In the genomic region with DNA sequence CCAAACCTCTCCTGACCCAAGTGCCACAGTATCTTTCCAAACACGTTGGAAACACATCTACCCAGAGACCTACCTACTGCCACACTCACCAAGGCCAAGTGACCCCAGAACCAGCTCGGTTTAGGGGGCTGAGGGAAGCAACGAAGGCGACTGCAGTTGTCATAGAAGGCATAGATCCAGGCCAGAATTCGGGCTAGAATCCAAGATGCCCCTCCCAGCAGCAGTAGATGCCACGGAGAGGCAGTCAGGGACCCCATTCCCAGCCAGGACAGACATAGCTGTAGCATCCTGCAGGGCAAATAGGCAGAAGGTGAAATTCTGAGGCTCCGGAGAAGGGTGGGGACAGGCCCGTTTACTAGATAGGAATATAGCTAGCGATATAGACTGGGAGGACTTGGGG, we compare ENCODE assay signal across 8 mouse cellular contexts. TPM values are rescaled to one million over a fixed set of nuclear protein-coding genes. Genes with fewer than 3 reads are reported as not detected.
DNase-seq lines count a peak whose midpoint lies in the region; ATAC-seq lines count a peak whose summit lies in the region.

No protein-coding gene starts in this region.

- ATAC-seq in limb, embryonic 12.5 days (ENCODE audit: insufficient number of reproducible peaks, insufficient read depth, low FRiP score, low TSS enrichment, low read depth), result no peak
- no peak for ATAC-seq in midbrain, embryonic 16.5 days

- H3K4me1 ChIP-seq in forebrain, embryonic 10.5 days, result peaks cover 8% of the 10 kb centered on the region
- H3K4me1 ChIP-seq in limb, embryonic 12.5 days (replicated peaks), result peaks cover 7% of the 10 kb centered on the region
- H3K4me1 ChIP-seq in midbrain, embryonic 16.5 days (ENCODE audit: control insufficient read depth, insufficient read depth, low read length), result no peaks in the 10 kb centered on the region; the same call in 1 of the 2 replicates

- H3K36me3 ChIP-seq in forebrain, embryonic 10.5 days (replicated peaks), result no peaks in the 10 kb centered on the region
- H3K36me3 ChIP-seq in limb, embryonic 12.5 days, result no peaks in the 10 kb centered on the region
- H3K36me3 ChIP-seq in midbrain, embryonic 16.5 days (ENCODE audit: control insufficient read depth, insufficient read depth, low read length), result no peaks in the 10 kb centered on the region

- H3K4me3 ChIP-seq in forebrain, embryonic 10.5 days, result peak overlapping the region; percentile 43
- peak overlapping the region; percentile 42 for H3K4me3 ChIP-seq in limb, embryonic 12.5 days (replicated peaks)
- H3K4me3 ChIP-seq in midbrain, embryonic 16.5 days (ENCODE audit: low read depth, low read length), result peak overlapping the region; percentile 42

- DNase-seq in right cerebral cortex, postnatal 4 days, result peak; percentile 2
- DNase-seq in right cerebral cortex, postnatal 25 days, result no peak
- no peak for DNase-seq in forebrain, embryonic 10.5 days (ENCODE audit: extremely low spot score, low spot score)
- DNase-seq in right cerebral cortex, postnatal 36 days (ENCODE audit: low spot score in 2 of 2), result no peak
- DNase-seq in right cerebral cortex, postnatal 10 days (ENCODE audit: low spot score in 2 of 2), result no peak
- no peak for DNase-seq in adrenal gland, adult 2 months

- 0 out of 2 replicates have a peak, but pooled peaks cover 3% of the 10 kb centered on the region for H3K9me3 ChIP-seq in forebrain, embryonic 10.5 days
- H3K9me3 ChIP-seq in limb, embryonic 12.5 days, result no peaks in the 10 kb centered on the region
- H3K9me3 ChIP-seq in midbrain, embryonic 16.5 days (replicated peaks; ENCODE audit: control insufficient read depth, low read length, poor library complexity, severe bottlenecking), result no peaks in the 10 kb centered on the region

- H3K9ac ChIP-seq in limb, embryonic 12.5 days (replicated peaks), result peak overlapping the region; percentile 62
- H3K9ac ChIP-seq in midbrain, embryonic 16.5 days (ENCODE audit: low read depth, low read length), result peak overlapping the region; percentile 35; the same call in 1 of the 2 replicates

- H3K27ac ChIP-seq in forebrain, embryonic 10.5 days, result peak overlapping the region; percentile 58; the same call in 1 of the 2 replicates
- H3K27ac ChIP-seq in limb, embryonic 12.5 days, result peak overlapping the region; percentile 14; the same call in 1 of the 2 replicates
- H3K27ac ChIP-seq in midbrain, embryonic 16.5 days (ENCODE audit: low read length), result no peak overlapping the region

- 73% methylated on average over 9 of the region's 9 CpGs for WGBS in forebrain, embryonic 10.5 days
- 57% methylated on average over 9 of the region's 9 CpGs for WGBS in limb, embryonic 12.5 days
- WGBS in midbrain, embryonic 16.5 days, result 61% methylated on average over 9 of the region's 9 CpGs

- no peaks in the 10 kb centered on the region for H3K27me3 ChIP-seq in forebrain, embryonic 10.5 days (ENCODE audit: poor library complexity, severe bottlenecking)
- no peaks in the 10 kb centered on the region for H3K27me3 ChIP-seq in limb, embryonic 12.5 days
- no peaks in the 10 kb centered on the region for H3K27me3 ChIP-seq in midbrain, embryonic 16.5 days (ENCODE audit: control insufficient read depth, insufficient read depth, low read depth, low read length)

- peak overlapping the region; percentile 69 for H3K4me2 ChIP-seq in limb, embryonic 12.5 days
- peak overlapping the region; percentile 56 for H3K4me2 ChIP-seq in midbrain, embryonic 16.5 days (ENCODE audit: low read length)

RNA-seq across cellular contexts. Expression of a gene that starts 0.5 kb away (rescaled TPM):
- polyA plus RNA-seq in forebrain, embryonic 10.5 days (2016; fragmentation: Nextera tagmentation; extraction: Ambion mirVana), result 1.8 and 1.9 TPM in 2 replicates
- 6.6 and 8.5 TPM in 2 replicates for polyA plus RNA-seq in limb, embryonic 12.5 days (2016; fragmentation: Nextera tagmentation; extraction: Ambion mirVana)
- polyA plus RNA-seq in midbrain, embryonic 16.5 days (2015; fragmentation: Nextera tagmentation; extraction: Ambion mirVana), result 7.4 and 8.8 TPM in 2 replicates
- total RNA-seq in adrenal gland, adult 2 months (2021), result 10 to 100 TPM; 55.3 to 71.1 TPM
- 80.1 and 92.0 TPM in 2 replicates for polyA plus RNA-seq in adrenal gland, adult 2 months (2012; rRNA removed)

RNA-seq across cellular contexts. Expression of a gene that starts 18.9 kb away (rescaled TPM):
- 13.0 and 14.1 TPM in 2 replicates for polyA plus RNA-seq in forebrain, embryonic 10.5 days (2016; fragmentation: Nextera tagmentation; extraction: Ambion mirVana)
- polyA plus RNA-seq in limb, embryonic 12.5 days (2016; fragmentation: Nextera tagmentation; extraction: Ambion mirVana), result 12.0 and 13.1 TPM in 2 replicates
- polyA plus RNA-seq in midbrain, embryonic 16.5 days (2015; fragmentation: Nextera tagmentation; extraction: Ambion mirVana), result 7.2 and 7.8 TPM in 2 replicates
- total RNA-seq in adrenal gland, adult 2 months (2021), result 1 to 10 TPM; 3.8 to 4.4 TPM
- polyA plus RNA-seq in adrenal gland, adult 2 months (2012; rRNA removed), result 0.18 and 0.21 TPM in 2 replicates

RNA-seq across cellular contexts. Expression of a gene that starts 29.6 kb away (rescaled TPM):
- not detected in 2 replicates for polyA plus RNA-seq in forebrain, embryonic 10.5 days (2016; fragmentation: Nextera tagmentation; extraction: Ambion mirVana)
- polyA plus RNA-seq in limb, embryonic 12.5 days (2016; fragmentation: Nextera tagmentation; extraction: Ambion mirVana), result not detected in 2 replicates
- 0.33 TPM in 1 of 2 replicates, not detected in the other for polyA plus RNA-seq in midbrain, embryonic 16.5 days (2015; fragmentation: Nextera tagmentation; extraction: Ambion mirVana)
- total RNA-seq in adrenal gland, adult 2 months (2021), result 10 to 100 TPM in 1 of 2 experiments, 1 to 10 TPM in 1; 6.6 to 14.1 TPM
- polyA plus RNA-seq in adrenal gland, adult 2 months (2012; rRNA removed), result 12.9 and 17.9 TPM in 2 replicates

RNA-seq across cellular contexts. Expression of a gene that starts 46.2 kb away (rescaled TPM):
- 13.4 and 13.7 TPM in 2 replicates for polyA plus RNA-seq in forebrain, embryonic 10.5 days (2016; fragmentation: Nextera tagmentation; extraction: Ambion mirVana)
- polyA plus RNA-seq in limb, embryonic 12.5 days (2016; fragmentation: Nextera tagmentation; extraction: Ambion mirVana), result 15.2 and 16.1 TPM in 2 replicates
- 21.7 and 22.3 TPM in 2 replicates for polyA plus RNA-seq in midbrain, embryonic 16.5 days (2015; fragmentation: Nextera tagmentation; extraction: Ambion mirVana)
- total RNA-seq in adrenal gland, adult 2 months (2021), result 10 to 100 TPM in 1 of 2 experiments, 1 to 10 TPM in 1; 8.8 to 11.3 TPM
- 1.1 and 1.5 TPM in 2 replicates for polyA plus RNA-seq in adrenal gland, adult 2 months (2012; rRNA removed)

RNA-seq across cellular contexts. Expression of a gene that starts 55.3 kb away (rescaled TPM):
- polyA plus RNA-seq in forebrain, embryonic 10.5 days (2016; fragmentation: Nextera tagmentation; extraction: Ambion mirVana), result 7.4 and 8.6 TPM in 2 replicates
- polyA plus RNA-seq in limb, embryonic 12.5 days (2016; fragmentation: Nextera tagmentation; extraction: Ambion mirVana), result 8.8 and 9.8 TPM in 2 replicates
- polyA plus RNA-seq in midbrain, embryonic 16.5 days (2015; fragmentation: Nextera tagmentation; extraction: Ambion mirVana), result 8.3 and 9.0 TPM in 2 replicates
- 1 to 10 TPM; 7.4 to 8.4 TPM for total RNA-seq in adrenal gland, adult 2 months (2021)
- 0.33 and 0.43 TPM in 2 replicates for polyA plus RNA-seq in adrenal gland, adult 2 months (2012; rRNA removed)

Comparison
In these comparisons a context has a peak if more than half of its experiments do, and no peak if none do; other contexts are left out.
1. RNA of a gene that starts 29.6 kb away (polyA plus RNA-seq): 12.9 to 17.9 TPM in adrenal gland, adult 2 months; 0.33 TPM in midbrain, embryonic 16.5 days, not detected in forebrain, embryonic 10.5 days and not detected in limb, embryonic 12.5 days; every median in the first group is over 10 times any median in the second.
2. Peak in every context shown above with its lines, with median percentiles within 50 percentile points of each other: H3K4me3 ChIP-seq.